Mouse (Mus musculus): ENCODE measurements around the gene Scgb2b2. TPM values are rescaled to one million over a fixed set of nuclear protein-coding genes. Genes with fewer than 3 reads are reported as not detected.

Gene Scgb2b2
- total RNA-seq (2021): not detected
- long read RNA-seq, experiment 1: 0 reads
- long read RNA-seq, experiment 2: 0 reads

- DNase-seq: no peak
These were observed at the start of gene Scgb2b2 for GRCm38 (mm10) chr7:31290208-31290607. Gene Scgb2b2 (plus strand): TSS chr7:31290508.

DNA sequence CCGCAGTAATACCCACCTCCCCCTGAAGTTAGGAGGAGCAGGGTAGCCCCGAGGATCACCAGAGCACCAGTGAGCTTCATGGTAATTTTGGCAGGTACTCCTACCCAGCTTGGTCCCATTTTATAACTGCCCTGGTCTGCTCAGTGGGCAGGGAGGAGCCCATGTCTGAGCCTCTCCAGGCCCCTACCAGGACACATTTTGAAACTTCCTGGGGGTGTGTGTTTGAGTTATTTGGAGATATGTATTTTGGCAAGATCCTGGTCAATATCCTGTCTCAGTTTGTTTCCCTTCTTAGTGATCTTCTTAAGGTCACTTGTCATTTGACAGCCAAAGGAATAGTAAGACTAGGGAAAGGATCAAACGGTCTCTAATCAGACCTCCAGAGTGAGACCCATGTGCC is 1.4 kb downstream of the Scgb2b2 start, which contains the start of gene Scgb1b2:
Gene Scgb1b2, minus strand, starts transcription at position 101 of the 400 bp plus-strand sequence.
- DNase-seq: no peak

Other genes with a start within 250 kb of the Scgb2b2 start
- 10 to 100 TPM; 21.7 to 31.7 TPM for gene Fxyd5, start 248.0 kb upstream of the Scgb2b2 start, total RNA-seq (2021)
- under 1 TPM; 0.40 to 0.59 TPM for gene Fxyd7, start 239.0 kb upstream of the Scgb2b2 start, total RNA-seq (2021)
- gene Fxyd1, start 233.3 kb upstream of the Scgb2b2 start, total RNA-seq (2021): 100 to 1,000 TPM; 861 to 937 TPM
- gene Lgi4, start 231.2 kb upstream of the Scgb2b2 start, total RNA-seq (2021): 1 to 10 TPM; 2.1 to 4.1 TPM
- 1 to 10 TPM in 1 of 2 experiments, under 1 TPM in 1; 0.87 to 2.5 TPM for gene Fxyd3, start 213.8 kb upstream of the Scgb2b2 start, total RNA-seq (2021)
- 1 to 10 TPM; 2.2 to 2.4 TPM for gene Hpn, start 175.2 kb upstream of the Scgb2b2 start, total RNA-seq (2021)
- 10 to 100 TPM; 39.2 to 40.1 TPM for gene Scn1b, start 163.5 kb upstream of the Scgb2b2 start, total RNA-seq (2021)
- gene Gramd1a, start 134.6 kb upstream of the Scgb2b2 start, total RNA-seq (2021): 10 to 100 TPM; 26.6 to 34.5 TPM
- gene Scgb1b2, start 1.3 kb downstream of the Scgb2b2 start, total RNA-seq (2021): not detected
- gene Scgb2b3, start 71.6 kb downstream of the Scgb2b2 start, total RNA-seq (2021): not detected
- gene Scgb1b3, start 85.1 kb downstream of the Scgb2b2 start, total RNA-seq (2021): not detected